Mouse (Mus musculus) liver, embryonic 14.5 days (tissue): ENCODE results near the gene Cpa5. TPM values are rescaled to one million over a fixed set of nuclear protein-coding genes. Genes with fewer than 3 reads are reported as not detected.

Experiments
- ATAC-seq: fragments of 200-750 bp; cut with Nextera tagmentation; 2 replicates; pipeline ENCODE4 v1.8.0; 2017; ENCODE audit warnings: moderate number of reproducible peaks, mild to moderate bottlenecking, moderate library complexity; ENCODE audit not compliant: insufficient read depth
- DNase-seq, 3 experiments: peaks; one replicate each; pipeline ENCODE4 v3.0.0-alpha.2; 2012 to 2013; ENCODE audit warnings: low read depth in 3 of 3, low spot score in 3 of 3
- H3K27ac ChIP-seq: fragments of 300-500 bp; sonication (generic); 2 replicates; pipeline ENCODE4 v1.5.1; 2014; ENCODE audit warnings: moderate library complexity, mild to moderate bottlenecking, control low read depth, inconsistent platforms
- H3K27me3 ChIP-seq: fragments of 300-500 bp; sonication (generic); 2 replicates; pipeline ENCODE4 v1.6.1; 2014; ENCODE audit warnings: mild to moderate bottlenecking, low read length, moderate library complexity; ENCODE audit not compliant: control insufficient read depth, insufficient read depth
- H3K36me3 ChIP-seq: fragments of 300-500 bp; sonication (generic); replicated peaks from 2 replicates; pipeline ENCODE4 v1.6.1; 2014; ENCODE audit warnings: low read depth; ENCODE audit not compliant: control insufficient read depth, insufficient read depth
- H3K4me1 ChIP-seq, 2 experiments: fragments of 200-500 bp in 1 of 2; fragments of 300-500 bp in 1 of 2; sonication (generic) in 1 of 2; replicated peaks; 2 replicates each; pipeline ENCODE4 v1.6.1; 2012 to 2014; ENCODE audit warnings: antibody characterized with exemption in 1 of 2, inconsistent platforms in 1 of 2, low read length in 1 of 2; ENCODE audit not compliant: control insufficient read depth in 2 of 2, insufficient read depth in 2 of 2
- H3K4me2 ChIP-seq: fragments of 300-500 bp; sonication (generic); 2 replicates; pipeline ENCODE4 v1.6.1; 2014; ENCODE audit warnings: low read depth, mild to moderate bottlenecking, control low read depth, moderate library complexity
- H3K4me3 ChIP-seq, 2 experiments: fragments of 200-500 bp in 1 of 2; fragments of 300-500 bp in 1 of 2; sonication (generic) in 1 of 2; 2 replicates each; pipeline ENCODE4 v1.5.1; 2012 to 2014; ENCODE audit warnings: low read depth in 2 of 2, low read length in 2 of 2, mild to moderate bottlenecking in 2 of 2, control low read depth in 1 of 2, inconsistent platforms in 1 of 2, moderate library complexity in 1 of 2; ENCODE audit not compliant: insufficient read depth in 1 of 2
- H3K9ac ChIP-seq: fragments of 300-500 bp; sonication (generic); replicated peaks from 2 replicates; pipeline ENCODE4 v1.6.1; 2014; ENCODE audit warnings: mild to moderate bottlenecking, control low read depth, moderate library complexity
- H3K9me3 ChIP-seq: fragments of 300-500 bp; sonication (generic); 2 replicates; pipeline ENCODE4 v1.6.1; 2016; ENCODE audit warnings: low read length, mixed read lengths; ENCODE audit not compliant: control insufficient read depth
- CTCF ChIP-seq: IDR thresholded peaks from 2 replicates; pipeline ENCODE4 v1.5.1; 2016; ENCODE audit warnings: antibody characterized with exemption, low read depth, control low read depth
- EP300 ChIP-seq: IDR thresholded peaks from 2 replicates; pipeline ENCODE4 v1.6.1; 2016; ENCODE audit warnings: antibody characterized with exemption, low read depth
- WGBS: fragments of 180-500 bp; shearing (Covaris S2); extraction: QIAGEN DNeasy Blood & Tissue Kit; methylation state at CpG from one replicate; pipeline ENCODE4 v1.1.7; 2014; ENCODE audit not compliant: insufficient replicate concordance; 5-methylcytosine and 5-hydroxymethylcytosine counted together
- polyA plus RNA-seq, 2 experiments: library from polyadenylated mRNA; depleted of rRNA in 1 of 2; stranded (reverse) in 1 of 2; unstranded in 1 of 2; fragments of >200 nt; fragmentation: Nextera tagmentation in 1 of 2; extraction: Ambion mirVana in 1 of 2; gene quantifications; 2 replicates each; pipeline versions ENCODE4 v1.2.1 to v1.2.3; 2012 to 2014

Gene Cpa5
- polyA plus RNA-seq, 2 experiments = 0.02 TPM; not detected in 1

DNA sequence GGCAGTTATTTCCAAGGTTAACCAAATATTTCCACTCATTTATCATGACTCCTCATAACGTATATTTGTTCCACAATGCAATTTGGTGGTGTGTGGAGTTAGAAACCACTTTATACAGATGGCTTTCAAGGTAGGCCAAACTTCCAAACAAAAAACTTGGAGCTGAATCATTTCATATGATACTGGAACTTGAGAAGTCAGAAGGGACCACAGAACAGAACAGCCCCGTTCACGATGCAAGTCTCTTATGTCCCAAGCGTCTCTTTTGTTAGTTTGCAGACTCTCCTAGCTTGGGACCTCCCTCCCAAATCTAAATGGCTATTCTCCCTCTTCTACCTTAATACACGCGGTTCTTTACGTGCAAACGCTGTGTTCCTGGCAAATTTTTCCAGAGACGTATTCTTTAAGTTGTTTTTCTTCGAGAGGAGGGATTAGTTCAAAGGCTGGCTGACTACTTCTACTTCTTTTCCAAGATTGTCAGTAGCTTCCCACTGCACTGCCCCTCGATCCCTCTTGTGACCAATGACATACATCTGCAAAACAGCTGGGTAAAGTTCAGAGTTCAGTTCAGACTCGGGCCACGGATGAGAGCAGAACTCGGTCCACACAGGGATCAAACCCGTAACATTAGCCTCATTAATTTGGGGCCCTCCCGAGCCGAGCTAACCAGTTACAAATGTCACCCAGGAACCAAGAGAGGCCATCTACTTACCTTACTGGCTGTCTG is 34.2 kb upstream of the Cpa5 start:
- no peak for TF ChIP-seq CTCF
- no peak for TF ChIP-seq EP300
- Histone ChIP-seq H3K4me2 (no peak overlapping the region), H3K9ac (no peak overlapping the region), H3K4me3 (no peak overlapping the region), H3K36me3 (no peaks in the 10 kb centered on the region), H3K27ac (no peak overlapping the region), H3K9me3 (no peaks in the 10 kb centered on the region), H3K27me3 (no peaks in the 10 kb centered on the region), H3K4me1 (no peaks in the 10 kb centered on the region)
- ATAC-seq (no peak), DNase-seq (no peak)
- 67% methylated on average over 17 of the region's 17 CpGs for WGBS

DNA sequence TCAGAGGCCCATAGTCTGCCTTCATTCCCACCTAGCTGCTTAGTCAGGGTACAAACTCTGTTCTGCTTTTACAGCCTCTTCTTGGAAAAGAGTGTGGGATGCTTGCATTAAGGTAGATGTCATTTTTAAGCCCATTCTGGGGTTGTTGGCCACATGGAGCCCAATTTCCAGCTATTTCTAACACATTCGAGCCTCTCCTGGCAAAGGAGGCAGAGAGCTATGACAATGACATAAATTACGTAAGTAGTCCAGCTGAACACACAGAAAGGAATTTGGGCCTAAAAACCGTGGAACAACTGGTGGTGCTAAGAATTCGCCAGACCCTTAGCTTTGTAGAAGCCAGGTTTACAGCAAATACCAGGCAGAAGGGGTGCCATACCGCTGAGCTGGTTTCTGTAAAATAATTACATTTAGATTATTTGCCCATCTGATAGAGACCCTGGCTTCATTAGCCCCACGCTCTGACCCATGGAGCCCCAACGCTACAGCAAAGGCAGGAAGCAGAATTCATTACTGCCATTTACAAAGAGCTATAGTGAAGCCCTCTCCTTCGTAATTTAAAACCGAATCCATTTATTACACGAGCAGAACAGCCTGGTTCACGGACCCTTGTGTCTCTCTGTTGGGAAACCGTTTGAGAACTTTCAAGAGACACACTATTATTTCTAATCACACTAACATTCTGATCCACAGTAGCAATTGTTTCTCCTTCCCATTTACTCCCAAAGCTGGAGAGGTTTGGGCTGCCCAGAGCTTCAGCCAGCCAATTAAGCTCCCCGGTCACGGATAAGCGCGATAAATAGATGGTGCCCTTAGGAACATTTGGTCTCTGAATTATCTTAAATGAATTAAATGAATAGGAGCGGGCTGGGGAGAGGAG is 30.6 kb upstream of the Cpa5 start:
- H3K4me1 ChIP-seq = no peaks in the 10 kb centered on the region
- no peak for ATAC-seq
- no peaks in the 10 kb centered on the region for H3K9me3 ChIP-seq
- WGBS = 64% methylated on average over 17 of the region's 17 CpGs
- no peak overlapping the region for H3K27ac ChIP-seq
- no peak for DNase-seq
- H3K9ac ChIP-seq = no peak overlapping the region
- H3K4me2 ChIP-seq = no peak overlapping the region
- no peaks in the 10 kb centered on the region for H3K36me3 ChIP-seq
- H3K4me3 ChIP-seq = no peak overlapping the region
- no peak for TF ChIP-seq EP300
- TF ChIP-seq CTCF = no peak
- no peaks in the 10 kb centered on the region for H3K27me3 ChIP-seq

DNA sequence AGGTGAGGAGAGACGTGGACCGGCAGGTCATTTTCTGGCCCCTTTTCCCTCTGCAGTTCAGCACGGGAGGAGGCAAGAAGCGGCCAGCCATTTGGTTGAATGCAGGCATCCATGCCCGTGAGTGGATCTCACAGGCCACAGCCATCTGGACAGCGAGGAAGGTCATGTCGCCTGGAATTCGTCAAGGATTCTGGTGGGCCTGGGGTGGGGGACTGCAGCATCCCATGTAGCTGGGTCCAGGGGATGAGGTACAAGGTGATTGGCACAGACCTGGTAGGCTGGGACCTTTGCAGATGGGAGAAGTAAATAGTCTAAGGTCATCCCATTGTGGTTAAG is 30.0 kb upstream of the Cpa5 start:
- Histone ChIP-seq H3K4me3 (no peak overlapping the region), H3K4me2 (no peak overlapping the region), H3K9ac (no peak overlapping the region), H3K9me3 (no peaks in the 10 kb centered on the region), H3K27me3 (no peaks in the 10 kb centered on the region), H3K36me3 (no peaks in the 10 kb centered on the region), H3K4me1 (no peaks in the 10 kb centered on the region), H3K27ac (no peak overlapping the region)
- TF ChIP-seq CTCF (no peak), EP300 (no peak)
- ATAC-seq (no peak), DNase-seq (no peak)
- WGBS = 61% methylated on average over 8 of the region's 8 CpGs

DNA sequence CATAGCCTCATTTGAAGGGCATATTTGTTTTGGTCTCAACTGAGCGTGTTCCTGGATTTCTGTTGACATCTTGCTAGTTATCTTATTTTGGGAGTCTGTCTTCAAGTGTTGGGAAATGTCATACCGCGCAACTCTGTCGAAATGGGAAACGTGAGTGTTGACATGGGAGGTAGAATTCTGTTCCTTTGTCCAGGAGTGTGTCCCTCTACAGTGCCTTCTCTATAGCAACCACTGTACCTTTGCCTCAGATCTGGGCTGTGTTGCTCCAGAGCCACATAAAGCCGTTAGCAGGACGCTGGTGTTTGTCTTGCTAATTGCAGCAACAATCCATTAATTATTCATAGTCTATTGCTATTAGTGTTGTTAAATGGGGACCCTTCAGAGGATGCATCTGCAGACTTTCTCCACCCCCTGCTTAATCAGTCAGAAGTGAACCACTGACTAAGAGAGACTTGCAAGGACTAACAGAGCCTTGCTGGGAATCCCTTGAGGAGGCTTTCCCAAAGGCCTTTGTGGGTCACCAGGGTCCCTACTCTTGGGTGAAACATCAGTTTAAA is 23.8 kb upstream of the Cpa5 start:
- Histone ChIP-seq H3K4me2 (no peak overlapping the region), H3K27ac (no peak overlapping the region), H3K36me3 (no peaks in the 10 kb centered on the region), H3K9me3 (no peaks in the 10 kb centered on the region), H3K4me1 (no peaks in the 10 kb centered on the region), H3K9ac (no peak overlapping the region), H3K4me3 (no peak overlapping the region), H3K27me3 (no peaks in the 10 kb centered on the region)
- no peak for DNase-seq
- WGBS = 64% methylated on average over 7 of the region's 7 CpGs
- TF ChIP-seq CTCF (no peak), EP300 (no peak)
- ATAC-seq = no peak

DNA sequence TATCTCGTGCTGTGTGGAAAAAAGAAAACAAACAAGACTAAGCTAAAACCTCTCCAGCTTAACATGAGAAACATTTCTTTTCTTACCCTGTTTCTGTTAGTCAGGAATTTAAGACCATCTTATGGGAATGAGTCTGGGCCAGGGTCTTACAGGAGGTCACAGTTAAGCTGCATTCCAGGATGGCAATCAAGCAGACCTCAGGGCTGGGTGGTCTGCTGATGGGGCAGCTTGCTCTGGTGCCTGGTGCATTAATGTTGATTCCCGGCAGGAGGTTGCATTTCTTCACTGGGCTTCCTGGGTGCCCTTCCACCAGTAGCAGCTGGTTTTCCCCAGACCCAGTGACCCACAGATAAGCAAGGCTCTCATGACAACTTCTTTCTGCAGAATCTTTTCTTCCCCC is 21.0 kb upstream of the Cpa5 start:
- no peaks in the 10 kb centered on the region for H3K36me3 ChIP-seq
- H3K4me1 ChIP-seq = no peaks in the 10 kb centered on the region
- H3K27me3 ChIP-seq = no peaks in the 10 kb centered on the region
- H3K27ac ChIP-seq = no peak overlapping the region
- DNase-seq = no peak
- no peak overlapping the region for H3K4me3 ChIP-seq
- no peak overlapping the region for H3K9ac ChIP-seq
- TF ChIP-seq EP300 (no peak), CTCF (no peak)
- no peaks in the 10 kb centered on the region for H3K9me3 ChIP-seq
- no peak overlapping the region for H3K4me2 ChIP-seq
- no peak for ATAC-seq
- WGBS = 36% methylated on average over 2 of the region's 2 CpGs
